In the genomic region with DNA sequence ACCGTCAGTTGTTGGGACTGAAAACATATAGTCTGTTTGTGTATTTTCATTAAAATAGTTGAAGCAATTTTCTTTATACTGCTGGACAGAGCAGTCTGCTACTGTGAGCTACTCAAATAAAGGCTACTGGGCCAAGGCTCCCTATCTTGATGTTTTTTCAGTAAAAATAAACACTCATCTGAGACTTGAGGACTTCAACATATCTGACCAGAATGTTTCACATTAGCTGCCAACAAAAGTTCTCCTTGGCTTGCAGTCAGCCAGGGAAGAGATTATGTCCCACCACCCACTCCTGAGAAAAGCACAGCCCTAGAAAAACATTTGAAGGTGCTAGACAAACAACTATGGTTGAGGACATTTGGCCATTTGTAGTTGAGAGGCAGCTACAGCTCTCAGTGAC, we compare ENCODE assay signal across 22 mouse cellular contexts.
"Had no signal": no experiment of that assay in that cellular context is flagged by ENCODE, and none has a peak within 500 bp of the region (broad histone marks: within the 10 kb centered on the region; RNA-seq: fewer than 3 reads in every experiment).

No protein-coding gene starts in this region.

- H3K36me3 ChIP-seq: intestine, embryonic 15.5 days; limb, embryonic 12.5 days; limb, embryonic 15.5 days; midbrain, embryonic 10.5 days; midbrain, embryonic 13.5 days; neural tube, embryonic 13.5 days had no signal

- H3K27ac ChIP-seq: intestine, embryonic 15.5 days; limb, embryonic 12.5 days; limb, embryonic 15.5 days; liver, embryonic 14.5 days; midbrain, embryonic 10.5 days; midbrain, embryonic 13.5 days; neural tube, embryonic 13.5 days had no signal

- H3K27me3 ChIP-seq: intestine, embryonic 15.5 days; limb, embryonic 12.5 days; limb, embryonic 15.5 days; megakaryocyte, embryonic 14.5 days; midbrain, embryonic 13.5 days; neural tube, embryonic 13.5 days had no signal

- H3K4me3 ChIP-seq: intestine, embryonic 15.5 days; limb, embryonic 12.5 days; limb, embryonic 15.5 days; megakaryocyte, embryonic 14.5 days; midbrain, embryonic 10.5 days; midbrain, embryonic 13.5 days; myocyte; neural tube, embryonic 13.5 days had no signal

- ATAC-seq: intestine, embryonic 15.5 days; liver, postnatal 0 days; midbrain, embryonic 13.5 days; midbrain, embryonic 16.5 days had no signal

- H3K9me3 ChIP-seq: intestine, embryonic 15.5 days; limb, embryonic 12.5 days; limb, embryonic 15.5 days; megakaryocyte, embryonic 14.5 days; midbrain, embryonic 10.5 days; midbrain, embryonic 13.5 days; neural tube, embryonic 13.5 days had no signal

- H3K9ac ChIP-seq: intestine, embryonic 15.5 days; limb, embryonic 12.5 days; limb, embryonic 15.5 days; liver, embryonic 14.5 days; liver, postnatal 0 days; midbrain, embryonic 13.5 days; neural tube, embryonic 13.5 days had no signal

- H3K4me1 ChIP-seq: intestine, embryonic 15.5 days; limb, embryonic 12.5 days; limb, embryonic 15.5 days; megakaryocyte, embryonic 14.5 days; midbrain, embryonic 10.5 days had no signal

- H3K4me2 ChIP-seq: intestine, embryonic 15.5 days; limb, embryonic 12.5 days; limb, embryonic 15.5 days; liver, embryonic 11.5 days; midbrain, embryonic 13.5 days; neural tube, embryonic 13.5 days had no signal

- DNase-seq: kidney, adult 11 months; kidney, adult 8-10 months; kidney, postnatal 14 days; kidney, postnatal 4 days; left cerebral cortex, postnatal 4 days; liver, postnatal 0 days; right cerebral cortex, adult 18-20 months; right cerebral cortex, postnatal 14 days; right cerebral cortex, postnatal 4 days; thymus, adult 18-20 months; thymus, postnatal 36 days had no signal
